Comparison of ENCODE assay signal across 22 mouse cellular contexts in the genomic region with DNA sequence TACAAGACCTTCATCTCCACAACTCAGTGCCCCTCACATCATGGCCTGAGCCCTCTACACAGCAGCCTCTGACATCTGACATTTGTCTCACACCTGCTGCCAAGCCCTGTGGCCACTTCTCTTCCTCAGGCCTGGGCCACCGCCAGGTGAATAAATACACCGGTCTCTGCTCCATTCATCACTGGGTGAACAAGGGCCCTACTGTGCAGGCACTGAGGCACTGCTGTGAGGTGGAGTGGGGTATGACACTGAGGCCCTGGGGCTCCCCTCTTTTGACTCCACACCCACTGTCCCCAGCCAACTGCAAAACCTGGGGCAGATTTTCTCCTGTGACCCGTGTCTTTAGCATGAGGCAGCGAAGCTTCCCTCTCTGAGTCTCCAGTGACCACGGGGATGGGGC. TPM values are rescaled to one million over a fixed set of nuclear protein-coding genes. Genes with fewer than 3 reads are reported as not detected.
DNase-seq lines count a peak whose midpoint lies in the region; ATAC-seq and TF ChIP-seq lines count a peak whose summit lies in the region.
"Had no signal": no experiment of that assay in that cellular context is flagged by ENCODE, and none has a peak within 500 bp of the region (broad histone marks: within the 10 kb centered on the region; RNA-seq: fewer than 3 reads in every experiment).

No protein-coding gene starts in this region.

- intact Hi-C loops in gastrocnemius, postnatal 36 days (cut with DNase I), result no loop called here

- TF ChIP-seq CTCF in intestine, postnatal 0 days (IDR thresholded peaks at IDR 0.05; ENCODE audit: low read depth), result no peak

- WGBS in intestine, embryonic 15.5 days, result 72% methylated on average over 5 of the region's 5 CpGs
- 62% methylated on average over 5 of the region's 5 CpGs for WGBS in intestine, postnatal 0 days
- 46% methylated on average over 5 of the region's 5 CpGs for WGBS in lung, embryonic 15.5 days
- 65% methylated on average over 5 of the region's 5 CpGs for WGBS in stomach, embryonic 15.5 days

- H3K9me3 ChIP-seq in intestine, embryonic 15.5 days, result no peaks in the 10 kb centered on the region
- H3K9me3 ChIP-seq in intestine, postnatal 0 days (ENCODE audit: control insufficient read depth), result no peaks in the 10 kb centered on the region
- no peaks in the 10 kb centered on the region for H3K9me3 ChIP-seq in lung, embryonic 15.5 days
- H3K9me3 ChIP-seq in stomach, embryonic 15.5 days, result no peaks in the 10 kb centered on the region
- H3K9me3 ChIP-seq: forebrain, embryonic 12.5 days; heart, embryonic 10.5 days; hindbrain, embryonic 12.5 days had no signal

- H3K9ac ChIP-seq in intestine, embryonic 15.5 days, result no peak overlapping the region
- no peak overlapping the region for H3K9ac ChIP-seq in intestine, postnatal 0 days (ENCODE audit: low read depth, low read length)
- no peak overlapping the region for H3K9ac ChIP-seq in lung, embryonic 15.5 days
- H3K9ac ChIP-seq in stomach, embryonic 15.5 days, result no peak overlapping the region
- H3K9ac ChIP-seq: forebrain, embryonic 12.5 days; hindbrain, embryonic 12.5 days had no signal

- no peak overlapping the region for H3K27ac ChIP-seq in intestine, embryonic 15.5 days
- H3K27ac ChIP-seq in intestine, postnatal 0 days (ENCODE audit: low read depth, low read length), result no peak overlapping the region
- H3K27ac ChIP-seq in lung, embryonic 15.5 days, result 0 out of 2 replicates have a peak overlapping the region, but pooled peaks have one; percentile 1
- no peak overlapping the region for H3K27ac ChIP-seq in stomach, embryonic 15.5 days
- H3K27ac ChIP-seq: forebrain, embryonic 12.5 days; gastrocnemius, adult 2 months; heart, embryonic 10.5 days; hindbrain, embryonic 12.5 days had no signal

- peak; percentile 57 for ATAC-seq in intestine, embryonic 15.5 days
- no peak for ATAC-seq in intestine, postnatal 0 days
- peak; percentile 61; the same call in 1 of the 2 replicates for ATAC-seq in lung, embryonic 15.5 days (ENCODE audit: borderline replicate concordance, extremely low read depth, low FRiP score, low TSS enrichment)
- 0 out of 2 replicates have a peak, but pooled peaks have one; percentile 4 for ATAC-seq in erythroid progenitor cell, adult 5-6 weeks (replicated peaks; ENCODE audit: low FRiP score, poor library complexity, severe bottlenecking)
- ATAC-seq in stomach, embryonic 15.5 days (ENCODE audit: insufficient read depth, low FRiP score, low read depth), result peak; percentile 54; the same call in 1 of the 2 replicates
- ATAC-seq: activated CD4-positive, CD25-positive, alpha-beta regulatory T cell, adult 4 months; hindbrain, embryonic 16.5 days; Patski had no signal

- no peak overlapping the region for H3K4me2 ChIP-seq in intestine, embryonic 15.5 days (replicated peaks)
- H3K4me2 ChIP-seq in intestine, postnatal 0 days (replicated peaks; ENCODE audit: low read depth), result no peak overlapping the region
- no peak overlapping the region for H3K4me2 ChIP-seq in lung, embryonic 15.5 days
- H3K4me2 ChIP-seq in stomach, embryonic 15.5 days, result no peak overlapping the region
- H3K4me2 ChIP-seq: forebrain, embryonic 12.5 days; hindbrain, embryonic 12.5 days had no signal

- DNase-seq in lung, postnatal 14 days, result no peak
- DNase-seq in gastrocnemius, postnatal 36 days, result no peak
- DNase-seq: adrenal gland, postnatal 14 days; cerebellum, adult 18-20 months; cerebellum, adult 9-11 months; cerebellum, postnatal 36 days; gastrocnemius, adult 2 months; heart, adult 18-20 months; heart, postnatal 10 days; heart, postnatal 4 days had no signal

- peaks cover 2% of the 10 kb centered on the region; the same call in 1 of the 2 replicates for H3K27me3 ChIP-seq in intestine, embryonic 15.5 days (replicated peaks)
- no peaks in the 10 kb centered on the region; the same call in 1 of the 2 replicates for H3K27me3 ChIP-seq in intestine, postnatal 0 days (replicated peaks; ENCODE audit: control insufficient read depth, insufficient read depth, low read length)
- peaks cover 3% of the 10 kb centered on the region for H3K27me3 ChIP-seq in lung, embryonic 15.5 days
- peaks cover 2% of the 10 kb centered on the region for H3K27me3 ChIP-seq in stomach, embryonic 15.5 days (replicated peaks)
- H3K27me3 ChIP-seq: Patski had no signal

- H3K36me3 ChIP-seq in intestine, embryonic 15.5 days, result no peaks in the 10 kb centered on the region
- no peaks in the 10 kb centered on the region for H3K36me3 ChIP-seq in intestine, postnatal 0 days (ENCODE audit: control insufficient read depth, insufficient read depth)
- H3K36me3 ChIP-seq in lung, embryonic 15.5 days, result no peaks in the 10 kb centered on the region
- no peaks in the 10 kb centered on the region for H3K36me3 ChIP-seq in stomach, embryonic 15.5 days
- H3K36me3 ChIP-seq: forebrain, embryonic 12.5 days; heart, embryonic 10.5 days; hindbrain, embryonic 12.5 days had no signal

- 0 out of 2 replicates have a peak, but pooled peaks cover 3% of the 10 kb centered on the region for H3K4me1 ChIP-seq in intestine, embryonic 15.5 days (replicated peaks)
- H3K4me1 ChIP-seq in intestine, postnatal 0 days (replicated peaks; ENCODE audit: control insufficient read depth, insufficient read depth, low read length), result peaks cover 6% of the 10 kb centered on the region; the same call in 1 of the 2 replicates
- H3K4me1 ChIP-seq in lung, embryonic 15.5 days, result 0 out of 2 replicates have a peak, but pooled peaks cover 14% of the 10 kb centered on the region
- H3K4me1 ChIP-seq in stomach, embryonic 15.5 days, result no peaks in the 10 kb centered on the region
- H3K4me1 ChIP-seq: forebrain, embryonic 12.5 days; hindbrain, embryonic 12.5 days had no signal

- no peak overlapping the region for H3K4me3 ChIP-seq in intestine, embryonic 15.5 days (replicated peaks)
- no peak overlapping the region for H3K4me3 ChIP-seq in intestine, postnatal 0 days (ENCODE audit: low read depth, low read length)
- no peak overlapping the region for H3K4me3 ChIP-seq in lung, embryonic 15.5 days
- H3K4me3 ChIP-seq in stomach, embryonic 15.5 days (replicated peaks), result no peak overlapping the region
- H3K4me3 ChIP-seq: forebrain, embryonic 12.5 days; gastrocnemius, adult 2 months; heart, embryonic 10.5 days; hindbrain, embryonic 12.5 days had no signal

RNA-seq across cellular contexts. Expression of gene Comp, which starts 6.8 kb away (rescaled TPM):
- 0.39 and 0.82 TPM in 2 replicates for polyA plus RNA-seq in intestine, embryonic 15.5 days (2015; fragmentation: Nextera tagmentation; extraction: Ambion mirVana)
- polyA plus RNA-seq in intestine, postnatal 0 days (2015; fragmentation: Nextera tagmentation; extraction: Ambion mirVana), result 0.25 and 0.41 TPM in 2 replicates
- 0.46 and 0.70 TPM in 2 replicates for polyA plus RNA-seq in lung, embryonic 15.5 days (2015; fragmentation: Nextera tagmentation; extraction: Ambion mirVana)
- not detected in 2 replicates for total RNA-seq in erythroid progenitor cell, adult 5-6 weeks (2015; ENCODE audit: low replicate concordance)
- 0.39 TPM in 1 of 2 replicates, not detected in the other for total RNA-seq in erythroid progenitor cell, adult 5-6 weeks (2017; ENCODE audit: low replicate concordance)
- polyA plus RNA-seq in stomach, embryonic 15.5 days (2015; fragmentation: Nextera tagmentation; extraction: Ambion mirVana), result 0.22 and 0.28 TPM in 2 replicates
- 1 to 10 TPM; 8.9 to 9.9 TPM for total RNA-seq in gastrocnemius, postnatal 36 days (2021)
- total RNA-seq: adrenal gland, postnatal 14 days had no signal

RNA-seq across cellular contexts. Expression of gene Upf1, which starts 13.5 kb away (rescaled TPM):
- 14.6 and 15.7 TPM in 2 replicates for polyA plus RNA-seq in intestine, embryonic 15.5 days (2015; fragmentation: Nextera tagmentation; extraction: Ambion mirVana)
- 9.7 and 10.1 TPM in 2 replicates for polyA plus RNA-seq in intestine, postnatal 0 days (2015; fragmentation: Nextera tagmentation; extraction: Ambion mirVana)
- 17.3 and 19.6 TPM in 2 replicates for polyA plus RNA-seq in lung, embryonic 15.5 days (2015; fragmentation: Nextera tagmentation; extraction: Ambion mirVana)
- 18.4 and 20.2 TPM in 2 replicates for total RNA-seq in erythroid progenitor cell, adult 5-6 weeks (2015; ENCODE audit: low replicate concordance)
- total RNA-seq in erythroid progenitor cell, adult 5-6 weeks (2017; ENCODE audit: low replicate concordance), result 32.5 and 43.9 TPM in 2 replicates
- polyA plus RNA-seq in stomach, embryonic 15.5 days (2015; fragmentation: Nextera tagmentation; extraction: Ambion mirVana), result 16.1 and 17.5 TPM in 2 replicates
- total RNA-seq in gastrocnemius, postnatal 36 days (2021), result 10 to 100 TPM; 27.0 to 27.6 TPM

RNA-seq across cellular contexts. Expression of gene Gdf1, which starts 37.0 kb away (rescaled TPM):
- polyA plus RNA-seq in intestine, embryonic 15.5 days (2015; fragmentation: Nextera tagmentation; extraction: Ambion mirVana), result 0.38 and 1.4 TPM in 2 replicates
- 0.38 TPM in 1 of 2 replicates, not detected in the other for polyA plus RNA-seq in intestine, postnatal 0 days (2015; fragmentation: Nextera tagmentation; extraction: Ambion mirVana)
- 1.0 TPM in 2 replicates for polyA plus RNA-seq in lung, embryonic 15.5 days (2015; fragmentation: Nextera tagmentation; extraction: Ambion mirVana)
- total RNA-seq in erythroid progenitor cell, adult 5-6 weeks (2015; ENCODE audit: low replicate concordance), result not detected in 2 replicates
- not detected in 2 replicates for total RNA-seq in erythroid progenitor cell, adult 5-6 weeks (2017; ENCODE audit: low replicate concordance)
- polyA plus RNA-seq in stomach, embryonic 15.5 days (2015; fragmentation: Nextera tagmentation; extraction: Ambion mirVana), result 1.7 and 2.2 TPM in 2 replicates
- 1 to 10 TPM in 1 of 2 experiments, under 1 TPM in 1; 0.52 to 3.9 TPM for total RNA-seq in gastrocnemius, postnatal 36 days (2021)
- total RNA-seq: adrenal gland, adult 18-20 months had no signal

RNA-seq across cellular contexts. Expression of gene Cers1, which starts 51.0 kb away (rescaled TPM):
- 3.6 TPM in 2 replicates for polyA plus RNA-seq in intestine, embryonic 15.5 days (2015; fragmentation: Nextera tagmentation; extraction: Ambion mirVana)
- polyA plus RNA-seq in intestine, postnatal 0 days (2015; fragmentation: Nextera tagmentation; extraction: Ambion mirVana), result 1.3 and 1.7 TPM in 2 replicates
- 3.1 and 3.3 TPM in 2 replicates for polyA plus RNA-seq in lung, embryonic 15.5 days (2015; fragmentation: Nextera tagmentation; extraction: Ambion mirVana)
- total RNA-seq in erythroid progenitor cell, adult 5-6 weeks (2015; ENCODE audit: low replicate concordance), result not detected in 2 replicates
- total RNA-seq in erythroid progenitor cell, adult 5-6 weeks (2017; ENCODE audit: low replicate concordance), result not detected in 2 replicates
- 4.2 and 4.4 TPM in 2 replicates for polyA plus RNA-seq in stomach, embryonic 15.5 days (2015; fragmentation: Nextera tagmentation; extraction: Ambion mirVana)
- total RNA-seq in gastrocnemius, postnatal 36 days (2021), result 10 to 100 TPM; 14.1 to 19.1 TPM
- polyA plus RNA-seq: activated CD4-positive, CD25-positive, alpha-beta regulatory T cell, adult 4 months had no signal
